Mouse (Mus musculus): Measurements from ENCODE around the gene Dnm3.
A peak's percentile ranks its signal among the peaks of the same experiment; 100 is the strongest.

Gene Dnm3

DNA sequence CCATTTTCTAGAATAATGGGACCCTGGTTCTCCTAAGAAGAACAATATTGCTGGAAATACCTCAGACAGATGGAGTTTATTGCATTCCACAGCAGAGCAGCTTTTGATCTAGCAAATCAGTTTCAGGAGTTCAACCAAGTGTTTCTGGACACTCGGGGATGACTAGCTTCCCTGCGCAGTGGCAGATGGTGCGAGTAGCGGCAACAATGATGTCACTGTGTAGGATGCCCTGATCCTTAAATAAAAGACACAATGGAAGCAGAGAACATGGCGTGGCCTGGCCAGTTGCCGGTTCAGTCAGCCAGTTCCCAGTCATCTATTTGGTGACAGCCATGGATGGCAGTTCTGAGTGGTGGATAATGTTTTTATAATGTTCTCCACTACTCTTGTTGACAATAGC, 400.4 kb downstream of the Dnm3 start:
- DNase-seq (ENCODE audit: low read depth, low spot score) = no peak

DNA sequence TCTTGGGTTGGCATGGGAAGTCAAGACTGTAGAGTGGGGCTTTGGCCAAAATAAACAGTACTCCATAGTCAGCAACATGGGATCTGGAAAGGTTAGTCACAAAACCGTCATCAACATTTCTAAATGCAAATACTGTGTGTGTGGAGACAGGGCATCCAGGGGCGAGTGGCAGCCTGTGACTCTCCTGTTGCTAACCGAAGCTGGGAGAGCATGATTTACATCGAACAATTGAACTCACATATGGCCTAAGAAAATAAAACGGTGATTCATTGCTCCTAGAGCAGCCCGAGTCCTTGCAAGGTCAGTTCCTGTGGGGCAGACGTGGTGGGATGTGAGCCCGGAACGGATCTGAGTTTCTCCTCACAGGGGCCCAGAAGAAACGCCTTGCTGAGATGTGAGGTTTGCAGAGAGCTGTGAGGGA, 401.2 kb downstream of the Dnm3 start:
- no peak for DNase-seq (ENCODE audit: low read depth, low spot score)

DNA sequence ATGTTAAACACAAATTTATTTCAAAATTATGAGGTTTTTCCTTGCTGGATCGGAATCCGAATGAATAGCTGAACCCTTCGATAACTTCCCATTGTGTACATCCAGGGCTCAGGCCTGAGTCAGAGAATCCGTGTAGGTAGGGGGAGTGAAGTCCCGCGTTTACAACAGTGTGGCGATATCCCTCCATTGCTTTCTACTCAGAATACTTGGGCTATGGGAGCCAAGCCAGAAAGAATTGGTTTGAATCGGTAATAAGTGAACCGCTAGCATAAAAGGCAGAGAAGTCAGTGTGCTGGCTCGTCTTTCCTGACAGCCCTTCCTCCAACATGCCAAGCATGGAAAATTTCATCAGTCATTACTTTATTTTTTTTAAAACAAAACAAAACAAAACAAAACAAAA, 402.0 kb downstream of the Dnm3 start:
- DNase-seq (ENCODE audit: low read depth, low spot score) = no peak

DNA sequence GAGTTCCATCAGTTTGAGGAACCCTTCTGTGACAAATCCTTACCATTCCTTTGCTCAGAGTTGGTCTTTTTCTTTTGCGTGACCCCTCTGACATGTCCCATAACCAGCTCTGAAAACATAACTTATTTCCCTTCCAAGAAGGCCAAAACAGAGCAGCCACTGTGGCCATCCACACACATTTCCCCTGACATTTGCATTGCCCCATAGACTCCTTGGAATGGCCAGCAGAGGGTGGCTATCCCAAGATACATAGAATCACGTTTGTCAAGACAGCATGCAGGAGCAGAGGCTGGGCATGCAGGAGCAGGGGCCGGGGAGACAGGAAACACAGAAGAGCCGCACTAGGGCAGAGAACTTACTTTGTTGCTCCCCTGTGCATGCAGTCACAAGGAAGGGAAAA, 402.4 kb downstream of the Dnm3 start:
- no peak for DNase-seq (ENCODE audit: low read depth, low spot score)

DNA sequence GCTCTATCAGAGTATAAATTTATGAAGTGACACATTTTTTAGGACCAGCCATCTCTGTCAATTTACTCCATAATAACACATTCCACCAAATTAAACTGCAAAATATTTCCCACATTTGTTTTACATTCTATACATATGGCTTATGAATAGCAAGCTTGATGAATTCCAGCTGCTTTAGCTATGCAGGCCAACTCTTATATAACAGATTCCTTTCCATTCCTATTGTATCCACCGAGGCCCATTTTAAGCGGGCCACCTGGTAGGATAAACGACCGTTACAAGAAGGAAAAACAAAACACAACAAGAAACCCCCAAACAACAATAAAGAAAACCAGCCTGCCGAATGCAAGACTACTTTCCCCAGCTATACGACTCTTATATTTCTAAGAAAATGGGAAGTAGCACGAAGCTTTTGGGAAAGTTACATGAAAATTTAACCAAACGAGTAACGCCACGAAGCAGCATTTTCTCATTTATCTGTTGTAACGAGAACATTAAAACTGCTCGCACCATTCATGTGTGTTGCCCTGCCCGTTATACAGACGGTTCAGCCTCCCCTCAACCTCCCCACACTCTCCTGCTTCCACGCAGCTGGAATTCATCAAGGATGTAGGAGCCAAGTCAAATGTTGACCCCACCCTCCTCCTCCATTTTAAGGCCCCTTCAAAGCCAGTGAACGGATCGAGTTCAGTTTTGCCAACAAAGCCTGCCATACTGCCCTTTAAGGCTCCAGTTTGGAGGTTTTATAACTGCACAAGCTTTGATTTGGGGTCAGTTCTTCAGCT, 403.0 kb downstream of the Dnm3 start:
- no peak for DNase-seq (ENCODE audit: low read depth, low spot score)

DNA sequence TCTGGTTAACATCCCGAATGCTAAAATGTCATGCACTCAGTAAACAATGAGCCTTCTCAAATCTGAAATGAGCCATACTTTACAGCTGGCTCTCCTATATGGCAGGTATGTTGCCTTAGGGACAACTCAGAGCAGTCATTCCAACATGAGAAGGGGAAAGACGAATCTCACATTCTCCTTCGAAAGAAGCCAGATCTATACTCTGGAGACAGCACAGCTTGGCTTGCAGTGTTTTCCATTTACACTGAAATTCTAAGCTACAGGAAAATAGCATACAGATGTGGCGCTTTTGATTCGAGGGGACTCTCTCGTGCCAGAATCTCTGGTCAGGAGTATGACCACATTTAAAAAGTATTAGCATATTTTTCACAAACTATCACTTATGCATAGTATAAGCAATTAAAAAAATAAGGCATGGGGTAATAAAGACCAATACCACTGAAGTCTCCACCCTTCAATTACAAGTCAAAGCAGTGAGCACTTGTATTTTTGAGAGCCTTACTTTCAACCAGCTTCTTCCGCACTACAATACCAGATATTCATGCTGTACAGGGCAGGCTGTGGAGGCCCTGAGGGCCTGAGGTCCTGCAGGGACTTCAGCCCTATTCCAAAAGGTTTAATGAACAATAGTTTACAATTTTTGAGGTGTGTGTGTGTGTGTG, 404.8 kb downstream of the Dnm3 start:
- no peak for DNase-seq (ENCODE audit: low read depth, low spot score)

DNA sequence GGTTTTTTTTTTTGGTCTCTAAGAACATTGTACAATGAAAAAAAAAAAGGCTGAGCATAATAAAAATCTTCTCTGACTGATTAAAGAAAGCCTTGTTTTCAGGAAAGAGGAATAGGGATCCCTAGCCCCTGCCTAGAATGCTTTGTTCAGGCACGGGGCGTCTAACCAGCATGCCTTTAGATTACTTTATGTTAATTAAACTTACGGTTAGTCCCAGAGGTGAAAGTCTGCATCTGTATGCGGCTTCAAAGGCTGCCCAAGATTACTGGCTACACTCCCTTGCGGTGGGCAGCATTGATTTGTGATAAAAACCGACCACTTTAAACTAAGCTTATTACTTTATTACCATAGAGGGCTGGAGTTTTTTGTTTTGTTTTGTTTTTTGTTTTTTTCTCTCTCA, 424.2 kb downstream of the Dnm3 start:
- no peak for DNase-seq (ENCODE audit: low read depth, low spot score)

DNA sequence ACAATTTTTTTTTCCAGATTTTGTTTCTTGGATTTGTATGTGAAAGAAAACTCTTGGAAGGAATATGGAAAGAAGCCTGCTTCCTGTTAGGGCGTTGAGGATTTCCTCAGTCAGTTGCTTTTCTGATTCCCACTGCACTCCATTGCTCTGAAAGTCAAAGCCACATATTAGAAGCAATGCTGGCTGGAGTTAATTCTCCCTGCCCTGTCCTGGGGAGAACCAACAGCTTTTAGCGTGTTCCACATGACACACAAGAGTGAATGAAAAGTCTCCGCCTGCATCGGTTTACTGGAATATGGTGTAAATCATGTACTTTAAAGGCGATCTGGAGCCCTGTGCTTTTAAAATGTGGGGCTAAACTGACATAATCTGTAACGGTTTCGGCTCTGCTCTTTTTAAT, 424.6 kb downstream of the Dnm3 start:
- no peak for DNase-seq (ENCODE audit: low read depth, low spot score)

DNA sequence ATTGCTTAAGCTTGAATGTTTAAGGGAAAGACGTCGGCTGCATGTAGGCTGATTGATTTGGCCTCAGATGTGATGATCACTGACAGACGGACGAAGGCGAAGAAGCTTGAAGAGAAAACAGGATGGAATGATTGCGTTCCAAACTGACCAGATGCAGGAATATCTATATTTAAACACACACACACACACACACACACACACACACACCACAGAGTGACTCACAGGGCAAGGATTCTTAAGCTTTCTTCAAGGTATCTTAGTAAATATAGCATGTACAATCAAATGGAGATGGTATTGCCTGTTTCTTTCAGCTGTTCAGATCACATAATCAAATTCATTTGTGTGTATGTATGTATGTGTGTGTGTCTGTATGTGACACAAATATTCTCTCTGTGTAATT, 425.1 kb downstream of the Dnm3 start:
- DNase-seq (ENCODE audit: low read depth, low spot score) = no peak

DNA sequence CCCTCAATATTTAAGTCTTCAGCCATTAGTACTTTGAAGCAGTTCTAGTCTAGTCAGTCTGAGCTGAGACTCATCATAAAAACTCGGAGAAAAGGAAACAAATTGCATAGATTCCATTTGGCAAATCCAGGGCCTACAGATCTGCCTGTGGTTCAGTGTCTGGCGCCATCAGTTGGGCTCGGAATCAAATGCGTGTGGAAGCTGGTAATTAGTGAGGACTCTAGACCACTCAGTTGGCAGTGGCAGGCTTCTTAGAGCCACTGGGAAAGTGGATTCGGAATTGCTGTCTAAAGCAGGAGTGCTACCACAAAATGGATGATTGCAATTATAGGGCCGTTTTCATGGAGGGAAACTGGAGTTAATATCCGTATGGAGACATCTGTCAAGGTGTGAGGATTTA, 425.7 kb downstream of the Dnm3 start:
- no peak for DNase-seq (ENCODE audit: low read depth, low spot score)

DNA sequence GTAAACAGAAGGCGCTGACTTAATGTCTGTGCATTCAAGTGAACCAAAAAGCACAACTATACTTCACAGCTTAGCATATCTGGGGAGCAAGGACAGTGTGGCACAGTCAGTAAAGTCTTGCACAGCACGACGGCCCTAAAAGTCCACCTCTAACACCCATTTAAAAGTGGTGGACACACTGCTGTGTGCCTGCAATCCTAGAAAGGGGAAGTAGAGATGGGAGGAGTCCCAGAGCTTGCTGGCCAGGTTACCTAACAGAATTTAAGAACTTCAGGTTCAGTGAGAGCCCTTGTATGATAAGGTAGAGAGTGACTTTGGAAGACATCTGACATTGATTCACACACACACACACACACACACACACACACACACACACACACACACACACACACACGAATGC, 426.1 kb downstream of the Dnm3 start:
- no peak for DNase-seq (ENCODE audit: low read depth, low spot score)

DNA sequence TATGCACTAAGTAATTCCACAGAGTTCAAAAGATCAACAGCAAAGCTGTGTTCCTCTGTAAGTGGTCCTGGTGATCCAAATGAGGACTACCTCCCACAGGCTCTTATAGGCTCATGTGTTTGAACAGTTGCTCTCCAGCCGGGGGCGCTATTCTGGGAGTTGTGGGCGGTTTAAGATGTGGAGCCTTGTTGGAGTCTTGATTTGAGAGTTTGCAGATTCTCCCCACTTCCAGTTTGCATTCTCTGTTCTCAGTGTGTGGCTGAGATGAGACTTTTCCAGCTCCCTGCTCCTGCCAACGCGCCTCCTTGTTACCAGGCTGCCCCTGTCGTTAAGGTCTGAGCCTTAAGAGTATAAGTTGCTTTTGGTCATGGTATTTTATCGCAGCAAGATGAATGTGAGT, 430.2 kb downstream of the Dnm3 start:
- DNase-seq (ENCODE audit: low read depth, low spot score) = no peak

DNA sequence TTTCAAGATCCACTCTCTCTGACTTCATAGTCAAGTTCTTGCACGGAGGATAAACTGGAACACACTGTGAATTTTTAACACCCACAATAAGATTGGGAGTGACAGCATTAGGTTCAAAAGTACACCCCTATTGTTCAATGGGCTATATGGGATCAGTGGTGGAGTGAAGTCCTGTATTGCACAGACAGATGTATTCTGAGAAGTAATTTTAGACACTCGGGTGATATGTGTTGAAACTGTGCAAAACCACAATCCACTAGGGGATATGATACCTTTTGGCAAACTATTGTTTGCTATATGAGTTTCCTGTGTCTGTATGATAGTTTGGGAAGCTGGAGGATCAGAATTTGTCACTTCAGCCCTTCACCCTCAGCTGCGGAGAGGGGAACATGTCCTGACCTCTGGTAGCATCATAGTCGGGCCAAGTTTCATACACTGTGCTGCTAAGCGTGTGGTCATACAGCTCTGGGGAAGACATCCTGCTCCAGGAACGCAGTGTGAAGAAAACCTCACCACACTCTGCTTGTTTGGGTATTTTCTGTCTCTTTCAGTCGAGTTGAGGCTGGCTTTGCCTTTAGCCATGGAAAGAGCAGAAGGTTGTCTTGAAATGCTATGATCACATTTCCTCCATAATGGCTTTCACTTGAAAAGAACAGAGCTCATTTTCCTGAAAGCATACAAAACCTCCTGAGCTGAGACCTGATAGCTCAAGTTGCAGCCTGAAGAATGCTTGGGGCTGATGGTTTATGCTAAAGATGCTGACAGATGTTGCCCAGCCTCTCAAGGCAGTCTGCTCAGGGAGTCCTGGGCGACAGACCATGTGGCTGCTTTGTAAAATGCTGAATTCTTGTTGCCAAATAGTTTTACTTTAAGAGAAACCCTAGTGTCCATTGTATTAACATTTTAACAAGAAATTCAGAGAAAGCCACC, 433.8 kb downstream of the Dnm3 start:
- DNase-seq (ENCODE audit: low read depth, low spot score) = no peak

DNA sequence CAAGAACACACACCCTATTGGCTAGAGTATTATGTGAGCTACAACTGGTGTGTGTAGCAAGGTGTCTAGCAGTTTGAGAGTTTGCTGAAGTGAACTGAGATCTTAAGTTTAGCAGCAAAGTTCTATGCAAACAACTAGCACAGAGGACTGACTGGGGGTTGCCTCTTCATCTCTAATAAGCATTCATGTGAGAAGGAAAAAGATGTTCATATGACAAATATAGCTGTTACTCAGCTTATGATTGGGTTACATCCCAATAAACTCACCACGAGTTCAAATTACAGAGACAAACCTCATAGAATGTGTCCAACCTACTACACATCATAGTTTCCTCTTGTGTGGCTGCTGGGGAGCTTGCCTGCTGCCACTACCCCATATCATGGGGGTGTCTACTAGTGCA, 434.6 kb downstream of the Dnm3 start:
- DNase-seq (ENCODE audit: low read depth, low spot score) = no peak

DNA sequence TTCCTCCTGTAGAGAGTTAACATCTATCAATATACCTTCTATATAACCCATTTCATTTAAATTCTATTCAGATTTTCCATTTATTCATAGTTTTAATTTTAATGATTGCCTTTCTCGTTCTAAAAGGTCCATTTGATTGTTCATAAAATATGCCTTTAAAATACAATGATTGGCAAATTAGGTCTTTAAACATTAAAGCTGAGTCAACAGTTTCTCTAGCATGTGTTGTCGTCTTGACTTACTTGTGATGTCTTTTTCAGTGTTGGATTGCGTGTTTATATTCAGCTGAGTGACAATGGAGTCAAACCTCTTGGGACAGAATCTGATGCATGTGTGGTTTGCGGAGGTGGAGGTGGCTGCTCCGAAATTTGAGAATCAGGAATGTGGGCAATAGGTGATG, 435.4 kb downstream of the Dnm3 start:
- DNase-seq (ENCODE audit: low read depth, low spot score) = no peak

DNA sequence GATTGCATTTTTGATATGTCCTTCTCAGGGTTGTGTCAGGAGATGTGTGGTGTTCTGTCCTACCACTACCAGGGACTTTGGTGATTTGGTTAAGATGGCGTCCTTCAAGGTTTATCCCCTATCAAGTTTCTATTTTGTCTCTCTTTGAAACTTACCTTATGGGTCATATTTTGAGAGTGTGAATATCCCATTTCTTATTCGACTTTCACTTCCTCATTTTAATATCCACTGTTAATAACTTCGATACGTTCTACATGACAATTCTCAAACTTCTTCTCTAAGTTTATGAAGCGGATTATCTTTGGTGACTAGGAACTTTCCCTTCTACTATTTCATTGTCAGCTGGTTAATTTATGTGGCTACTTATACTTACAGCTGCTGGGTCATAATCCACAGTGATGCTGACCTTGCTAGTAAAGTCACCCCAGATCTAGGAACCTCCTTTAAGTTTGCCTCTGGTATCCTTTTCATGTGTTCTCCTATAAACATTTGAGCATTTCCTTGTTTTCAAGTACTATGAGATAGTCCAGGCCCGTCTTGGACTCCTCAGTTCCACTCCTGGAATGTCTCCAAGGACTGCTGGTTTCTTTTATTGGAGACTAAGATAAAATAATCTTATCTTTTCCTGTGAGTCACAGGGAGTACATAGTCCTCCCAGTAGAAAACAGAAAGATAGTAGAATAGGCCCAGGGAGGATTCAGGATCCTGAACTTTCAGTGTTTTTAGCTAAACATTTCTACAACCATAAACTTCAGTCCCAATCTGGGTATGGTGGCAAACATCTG, 437.2 kb downstream of the Dnm3 start:
- DNase-seq (ENCODE audit: low read depth, low spot score) = peak; percentile 27

DNA sequence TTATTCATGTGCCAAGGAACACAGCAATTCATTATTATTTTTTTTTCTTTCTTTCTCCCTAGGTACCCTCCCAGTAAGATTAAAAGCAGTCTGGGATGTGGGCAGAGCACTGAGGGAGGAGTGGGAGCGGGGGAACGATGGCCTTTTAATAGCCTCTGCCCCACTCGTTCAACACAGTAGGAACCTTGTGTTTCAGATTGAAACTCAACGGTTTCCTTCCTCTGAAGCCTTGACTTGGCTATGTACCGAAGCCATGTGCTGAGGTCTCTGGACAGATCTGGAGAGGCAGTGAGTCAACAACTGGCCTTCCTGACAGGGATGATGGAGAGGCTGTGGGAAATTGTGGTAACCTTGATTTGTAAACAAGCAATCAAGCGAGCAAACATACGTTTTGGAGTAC, 438.0 kb downstream of the Dnm3 start:
- no peak for DNase-seq (ENCODE audit: low read depth, low spot score)

DNA sequence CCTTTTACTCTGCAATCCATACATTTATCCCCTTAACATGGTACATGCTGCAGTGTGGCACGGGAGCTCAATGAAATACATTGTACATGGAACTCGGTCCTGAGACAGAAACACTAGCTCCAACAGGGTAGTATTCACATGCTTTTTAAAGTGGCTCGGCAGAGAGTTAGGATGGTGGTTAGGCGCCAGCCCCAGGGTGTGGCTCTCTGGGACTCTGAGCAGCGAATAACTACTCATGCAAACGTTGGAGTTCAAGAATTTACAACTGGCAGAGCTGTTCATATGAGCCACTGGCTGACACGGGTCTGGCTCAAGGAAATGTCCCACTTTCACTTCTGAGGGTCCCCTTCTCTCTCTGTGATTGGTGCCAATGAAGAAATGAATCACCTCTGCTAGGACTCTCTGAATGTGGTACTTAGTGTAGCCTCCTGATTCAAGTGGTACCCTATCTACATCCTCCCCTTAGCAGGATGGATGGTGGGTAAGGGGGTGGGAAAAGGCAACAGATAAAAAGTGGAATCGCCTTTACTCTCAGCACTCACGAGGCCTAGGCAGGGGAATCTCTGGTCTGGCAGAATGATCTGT, 438.7 kb downstream of the Dnm3 start:
- no peak for DNase-seq (ENCODE audit: low read depth, low spot score)

DNA sequence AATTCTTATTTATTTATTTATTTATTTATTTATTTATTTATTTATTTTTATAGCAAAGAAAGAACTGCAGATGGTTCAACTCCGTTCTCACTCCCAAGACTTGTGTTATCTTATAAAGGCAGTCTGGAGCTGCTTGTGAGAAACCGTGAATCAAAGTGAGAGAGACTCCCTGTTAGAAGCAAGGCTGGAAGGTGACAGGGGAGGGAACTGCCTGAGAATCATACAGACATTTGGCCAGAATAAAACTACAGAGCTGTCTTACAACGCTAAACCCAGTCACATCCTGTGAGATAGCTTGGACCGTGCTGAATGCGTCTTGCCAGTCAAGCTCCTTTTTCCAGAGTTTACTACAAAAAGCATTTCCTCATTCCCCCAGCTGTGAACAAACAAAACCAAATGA, 439.4 kb downstream of the Dnm3 start:
- DNase-seq (ENCODE audit: low read depth, low spot score) = no peak

DNA sequence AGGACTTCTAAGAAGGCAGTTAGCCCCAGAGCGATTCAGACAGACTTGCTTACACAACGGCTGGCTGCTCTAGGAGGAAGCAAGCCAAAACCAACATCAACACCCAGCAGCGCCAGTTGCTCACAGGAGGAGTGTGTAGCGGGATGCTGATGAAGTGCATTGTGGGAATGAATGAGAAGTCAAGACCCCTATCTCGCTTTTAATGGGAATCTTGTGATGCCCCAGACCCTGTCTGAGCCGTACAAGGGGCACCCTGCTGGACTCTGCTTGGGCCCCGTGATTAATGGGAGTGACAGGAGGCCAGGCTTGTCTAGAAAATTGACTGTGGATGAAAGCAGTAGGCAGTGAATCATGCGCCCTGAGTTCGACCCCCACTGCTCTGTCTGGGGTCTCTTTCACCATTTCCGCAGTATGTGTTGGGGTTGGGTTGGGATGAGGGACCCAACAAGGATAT, 439.8 kb downstream of the Dnm3 start:
- DNase-seq (ENCODE audit: low read depth, low spot score) = no peak

DNA sequence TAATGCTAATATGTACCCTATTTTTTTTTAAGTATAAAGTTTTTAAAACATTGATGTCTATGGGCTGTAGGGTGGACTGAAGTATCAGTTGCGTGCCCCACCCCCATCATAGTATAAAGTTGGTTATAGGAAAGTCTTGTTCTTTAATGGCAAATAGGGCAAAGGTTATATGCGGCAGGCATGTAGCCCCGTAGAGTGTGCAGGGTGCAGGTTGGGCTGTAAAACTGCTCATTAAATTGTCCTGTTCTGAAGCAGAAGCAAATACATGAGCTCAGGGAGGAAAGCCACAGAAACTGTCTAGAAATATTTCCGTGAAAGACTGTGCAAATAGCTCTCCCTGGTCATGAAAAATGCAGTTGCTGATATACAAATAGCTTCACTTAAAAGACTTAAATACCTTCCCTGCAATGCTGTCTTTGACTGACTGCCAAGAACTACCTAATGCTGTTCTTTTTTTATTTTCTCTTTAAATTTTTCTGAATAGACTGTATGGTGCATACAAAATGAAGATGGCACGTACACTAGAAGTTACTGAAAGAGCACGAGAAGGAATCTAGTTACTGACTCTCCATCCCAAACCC, 440.6 kb downstream of the Dnm3 start:
- DNase-seq (ENCODE audit: low read depth, low spot score) = no peak
